Mouse (Mus musculus) liver, adult 2 months (tissue): ENCODE results near the gene Cd6.

Experiments used
- CTCF ChIP-seq: fragments of 200-500 bp; IDR thresholded peaks from 2 replicates; pipeline ENCODE4 v1.5.1; 2011; ENCODE audit warnings: low read depth, low read length, control low read depth
- POLR2A ChIP-seq: fragments of 200-500 bp; IDR thresholded peaks from 2 replicates; pipeline ENCODE4 v1.6.1; 2011; ENCODE audit warnings: low read length, control low read depth; ENCODE audit not compliant: insufficient read depth; ENCODE audit errors: extremely low read depth

- TF ChIP-seq CTCF = no peak
- no peak for TF ChIP-seq POLR2A
These were observed 41.6 kb downstream of the Cd6 start for GRCm38 (mm10) chr19:10788242-10788641.
